In the genomic region with DNA sequence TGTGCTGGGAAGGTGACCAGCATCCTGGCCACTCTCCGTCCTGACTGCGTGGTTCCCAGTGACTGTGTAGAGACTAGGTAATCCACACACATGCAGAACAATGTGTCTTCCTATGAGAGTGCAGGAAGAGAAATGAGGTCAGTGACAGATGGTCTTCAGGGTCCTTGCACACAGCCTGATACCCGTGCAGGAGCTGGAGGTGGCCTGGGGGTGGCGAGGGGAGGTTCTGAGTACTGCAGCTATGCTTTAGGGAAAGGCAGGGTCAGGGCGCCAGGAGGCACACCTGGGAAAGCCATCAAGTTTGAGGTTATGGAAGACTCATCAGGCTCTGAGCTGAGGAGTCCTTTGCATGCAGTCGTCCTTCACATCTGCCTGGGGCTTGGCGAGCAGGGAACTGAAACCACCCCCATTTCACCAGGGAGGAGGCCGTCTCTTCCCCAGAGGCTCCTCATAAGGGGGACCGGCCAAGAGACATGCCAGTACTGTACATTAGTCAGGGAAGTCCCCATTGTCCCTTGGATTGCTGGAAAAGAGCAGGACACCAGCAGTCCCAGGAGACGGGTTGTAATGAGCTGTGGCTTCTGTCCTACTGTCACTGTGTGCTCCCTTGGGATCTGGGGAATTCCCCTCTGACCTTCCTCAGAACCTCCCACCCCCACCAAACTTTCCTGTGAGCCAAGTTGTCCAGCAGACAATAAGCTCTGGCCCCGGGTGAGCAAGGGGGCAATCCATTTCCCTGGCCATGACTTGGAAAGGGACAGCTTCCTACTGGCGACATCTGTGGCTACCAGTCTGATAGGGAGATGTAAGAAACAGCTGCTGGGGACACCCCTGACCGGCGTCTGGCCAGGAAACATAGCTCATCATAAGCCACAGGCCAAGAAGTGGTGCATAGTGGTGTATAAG, we compare ENCODE assay signal across 10 mouse cellular contexts. TPM values are rescaled to one million over a fixed set of nuclear protein-coding genes. Genes with fewer than 3 reads are reported as not detected.
DNase-seq lines count a peak whose midpoint lies in the region; TF ChIP-seq lines count a peak whose summit lies in the region.
"Had no signal": no experiment of that assay in that cellular context is flagged by ENCODE, and none has a peak within 500 bp of the region (broad histone marks: within the 10 kb centered on the region; RNA-seq: fewer than 3 reads in every experiment).

No protein-coding gene starts in this region.

- H3K4me3 ChIP-seq in heart, adult 2 months: no peak overlapping the region
- H3K4me3 ChIP-seq: midbrain, embryonic 12.5 days had no signal

- WGBS in heart, adult 2 months: 30% methylated on average over 14 of the region's 14 CpGs

- no peak overlapping the region for H3K9ac ChIP-seq in heart, adult 2 months (ENCODE audit: low read depth, low read length)
- H3K9ac ChIP-seq: midbrain, embryonic 12.5 days had no signal

- no peaks in the 10 kb centered on the region for H3K36me3 ChIP-seq in heart, adult 2 months (ENCODE audit: control insufficient read depth, insufficient read depth, low read length)
- H3K36me3 ChIP-seq: midbrain, embryonic 12.5 days had no signal

- peak; percentile 83 for TF ChIP-seq EP300 in heart, adult 2 months (IDR thresholded peaks at IDR 0.05; ENCODE audit: insufficient read depth, low read depth, low read length)

- intact Hi-C loops in heart, adult 2 months (cut with DNase I): no loop called here

- no peak overlapping the region for H3K27ac ChIP-seq in heart, adult 2 months
- H3K27ac ChIP-seq: midbrain, embryonic 12.5 days had no signal

- no peaks in the 10 kb centered on the region for H3K27me3 ChIP-seq in heart, adult 2 months (ENCODE audit: control insufficient read depth, insufficient read depth, low read length)
- H3K27me3 ChIP-seq: midbrain, embryonic 12.5 days had no signal

- peak; percentile 18; the same call in 1 of the 2 replicates for TF ChIP-seq CTCF in heart, adult 2 months (IDR thresholded peaks at IDR 0.05)

- TF ChIP-seq POLR2A in heart, adult 2 months (IDR thresholded peaks at IDR 0.05; ENCODE audit: insufficient read depth, low read depth, low read length): no peak

- peaks cover 15% of the 10 kb centered on the region for H3K4me1 ChIP-seq in heart, adult 2 months (ENCODE audit: control insufficient read depth, insufficient read depth, low read length)

- peak; percentile 65 for DNase-seq in adrenal gland, adult 2 months
- DNase-seq in adrenal gland, adult 18-20 months (ENCODE audit: low spot score in 2 of 2): no peak
- peak; percentile 52 to 62 for DNase-seq in B cell, adult 2 months
- peak; percentile 69 to 82 for DNase-seq in heart, adult 2 months
- peak; percentile 81 for DNase-seq in kidney, postnatal 14 days
- DNase-seq in spleen, postnatal 36 days (ENCODE audit: low spot score in 2 of 2): peak; percentile 68 to 71
- DNase-seq in left cerebral cortex, adult 8-10 months (ENCODE audit: low spot score in 2 of 2): no peak
- DNase-seq in right cerebral cortex, adult 18-20 months: no peak

- H3K79me2 ChIP-seq in heart, adult 2 months (replicated peaks; ENCODE audit: control insufficient read depth, insufficient read depth, low read length): no peaks in the 10 kb centered on the region

RNA-seq across cellular contexts. Expression of gene Samd4b, which starts 4.5 kb away (rescaled TPM):
- total RNA-seq in adrenal gland, adult 2 months (2021): 10 to 100 TPM; 61.0 to 78.2 TPM
- polyA plus RNA-seq in adrenal gland, adult 2 months (2012; rRNA removed): 127 and 146 TPM in 2 replicates
- total RNA-seq in adrenal gland, adult 18-20 months (2021): 10 to 100 TPM; 67.9 to 72.7 TPM
- total RNA-seq in heart, adult 2 months (2021): 10 to 100 TPM; 21.9 to 22.4 TPM
- 38.8 and 46.1 TPM in 2 replicates for polyA plus RNA-seq in heart, adult 2 months (2012; rRNA removed)
- total RNA-seq in left cerebral cortex, adult 8-10 months (2022): 10 to 100 TPM; 58.2 to 70.1 (median 61.7) TPM

RNA-seq across cellular contexts. Expression of gene Pak4, which starts 4.5 kb away (rescaled TPM):
- 10 to 100 TPM; 28.7 to 29.6 TPM for total RNA-seq in adrenal gland, adult 2 months (2021)
- polyA plus RNA-seq in adrenal gland, adult 2 months (2012; rRNA removed): 53.5 and 54.9 TPM in 2 replicates
- 10 to 100 TPM; 21.4 to 25.2 TPM for total RNA-seq in adrenal gland, adult 18-20 months (2021)
- 1 to 10 TPM; 8.8 to 9.4 TPM for total RNA-seq in heart, adult 2 months (2021)
- 6.4 and 7.6 TPM in 2 replicates for polyA plus RNA-seq in heart, adult 2 months (2012; rRNA removed)
- 1 to 10 TPM; 8.4 to 9.0 (median 8.5) TPM for total RNA-seq in left cerebral cortex, adult 8-10 months (2022)

RNA-seq across cellular contexts. Expression of gene Acp7, which starts 37.7 kb away (rescaled TPM):
- not detected for total RNA-seq in adrenal gland, adult 2 months (2021)
- polyA plus RNA-seq in adrenal gland, adult 2 months (2012; rRNA removed): not detected in 2 replicates
- total RNA-seq in adrenal gland, adult 18-20 months (2021): not detected
- not detected for total RNA-seq in heart, adult 2 months (2021)
- 0.49 TPM in 1 of 2 replicates, not detected in the other for polyA plus RNA-seq in heart, adult 2 months (2012; rRNA removed)
- 1 to 10 TPM; 1.5 to 2.8 (median 2.1) TPM for total RNA-seq in left cerebral cortex, adult 8-10 months (2022)
- polyA plus RNA-seq: C2C12; midbrain, embryonic 12.5 days had no signal

RNA-seq across cellular contexts. Expression of gene Nccrp1, which starts 46.4 kb away (rescaled TPM):
- total RNA-seq in adrenal gland, adult 2 months (2021): not detected
- 0.10 TPM in 1 of 2 replicates, not detected in the other for polyA plus RNA-seq in adrenal gland, adult 2 months (2012; rRNA removed)
- not detected for total RNA-seq in adrenal gland, adult 18-20 months (2021)
- total RNA-seq in heart, adult 2 months (2021): not detected
- polyA plus RNA-seq in heart, adult 2 months (2012; rRNA removed): not detected in 2 replicates
- total RNA-seq in left cerebral cortex, adult 8-10 months (2022): under 1 TPM in 3 of 4 experiments, not detected in 1; 0.23 to 0.49 (median 0.39) TPM
- polyA plus RNA-seq: C2C12; midbrain, embryonic 12.5 days had no signal

RNA-seq across cellular contexts. Expression of gene Sycn, which starts 52.8 kb away (rescaled TPM):
- not detected for total RNA-seq in adrenal gland, adult 2 months (2021)
- polyA plus RNA-seq in adrenal gland, adult 2 months (2012; rRNA removed): 0.44 and 0.48 TPM in 2 replicates
- total RNA-seq in adrenal gland, adult 18-20 months (2021): not detected
- not detected for total RNA-seq in heart, adult 2 months (2021)
- polyA plus RNA-seq in heart, adult 2 months (2012; rRNA removed): not detected in 2 replicates
- total RNA-seq in left cerebral cortex, adult 8-10 months (2022): not detected
- polyA plus RNA-seq: C2C12; midbrain, embryonic 12.5 days had no signal

Comparison
In these comparisons a context has a peak if more than half of its experiments do, and no peak if none do; other contexts are left out.
1. DNase-seq: peak in adrenal gland, adult 2 months (single experiment), B cell, adult 2 months (2 of 2), heart, adult 2 months (2 of 2), kidney, postnatal 14 days (single experiment) and spleen, postnatal 36 days (2 of 2); none in adrenal gland, adult 18-20 months (0 of 2), left cerebral cortex, adult 8-10 months (0 of 2) and right cerebral cortex, adult 18-20 months (single experiment).